Mouse (Mus musculus) bone marrow macrophage, adult 2 months (primary cell): ENCODE data around the gene Tcf25.

Experiments used
- CTCF ChIP-seq: IDR thresholded peaks from 2 replicates; pipeline ENCODE4 v1.5.1; 2012; ENCODE audit warnings: low read depth, mild to moderate bottlenecking, low read length, moderate library complexity
- POLR2A ChIP-seq: IDR thresholded peaks from 2 replicates; pipeline ENCODE4 v1.6.1; 2012; ENCODE audit warnings: mild to moderate bottlenecking, low read depth, low read length, borderline replicate concordance

- TF ChIP-seq POLR2A, result no peak
- TF ChIP-seq CTCF, result no peak
Measured at GRCm38 (mm10) chr8:123453291-123453690, 79.7 kb downstream of the Tcf25 start.
